Comparison of ENCODE assay signal across 28 mouse cellular contexts in the genomic region with DNA sequence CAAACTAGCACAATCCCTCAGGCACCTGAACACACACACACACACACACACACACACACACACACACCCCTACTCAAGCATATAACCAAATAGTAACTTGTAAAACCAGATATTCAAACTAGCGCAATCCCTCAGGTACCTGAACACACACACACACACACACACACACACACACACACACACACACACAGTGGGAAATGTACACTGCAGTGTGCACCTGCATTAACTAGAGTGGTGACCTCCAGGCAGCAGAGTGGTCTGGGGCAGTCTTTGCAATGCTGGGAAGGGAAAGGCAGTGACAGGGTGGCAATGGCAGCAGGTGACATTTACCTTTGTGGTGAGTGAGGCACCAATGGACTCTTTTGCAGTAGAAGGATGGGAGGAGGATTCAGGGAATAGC.
DNase-seq lines count a peak whose midpoint lies in the region; ATAC-seq and TF ChIP-seq lines count a peak whose summit lies in the region.
"Had no signal": no experiment of that assay in that cellular context is flagged by ENCODE, and none has a peak within 500 bp of the region (broad histone marks: within the 10 kb centered on the region; RNA-seq: fewer than 3 reads in every experiment).

No protein-coding gene starts in this region.

- no peak overlapping the region for H3K9ac ChIP-seq in hindbrain, embryonic 14.5 days
- no peak overlapping the region for H3K9ac ChIP-seq in hindbrain, embryonic 13.5 days
- no peak overlapping the region for H3K9ac ChIP-seq in lung, embryonic 14.5 days
- no peak overlapping the region for H3K9ac ChIP-seq in lung, postnatal 0 days (replicated peaks; ENCODE audit: low read depth)
- no peak overlapping the region for H3K9ac ChIP-seq in stomach, embryonic 14.5 days (replicated peaks; ENCODE audit: low read depth, low read length)
- H3K9ac ChIP-seq: embryonic facial prominence, embryonic 13.5 days; forebrain, embryonic 12.5 days; forebrain, embryonic 15.5 days; heart, embryonic 12.5 days; heart, embryonic 15.5 days had no signal

- no peak for DNase-seq in hindbrain, embryonic 14.5 days (ENCODE audit: low spot score)
- no peak for DNase-seq in lung, embryonic 14.5 days
- DNase-seq in lung, postnatal 0 days (ENCODE audit: low spot score) = no peak
- DNase-seq in lung, postnatal 36 days = peak; percentile 4
- no peak for DNase-seq in lung, postnatal 14 days
- no peak for DNase-seq in right cerebral cortex, adult 18-20 months
- DNase-seq: adrenal gland, adult 8-10 months; adrenal gland, postnatal 25 days; cerebellum, adult 11-12 months; cerebellum, adult 8-10 months; cerebellum, postnatal 10 days; cerebellum, postnatal 36 days; embryo, embryonic 11 days; gastrocnemius, postnatal 25 days; heart, adult 18-20 months; heart, postnatal 10 days; heart, postnatal 36 days had no signal

- ATAC-seq in hindbrain, embryonic 14.5 days (ENCODE audit: low FRiP score) = 0 out of 2 replicates have a peak, but pooled peaks have one; percentile 18
- no peak for ATAC-seq in hindbrain, embryonic 13.5 days (ENCODE audit: low FRiP score)
- peak; percentile 60; the same call in 1 of the 2 replicates for ATAC-seq in lung, embryonic 14.5 days (ENCODE audit: insufficient read depth)
- no peak; the same call in 1 of the 2 replicates for ATAC-seq in lung, postnatal 0 days
- peak; percentile 46 for ATAC-seq in stomach, embryonic 14.5 days (ENCODE audit: insufficient number of reproducible peaks, insufficient read depth, low FRiP score, low read depth)
- ATAC-seq: activated CD4-positive, CD25-positive, alpha-beta regulatory T cell, adult 4 months; forebrain, embryonic 15.5 days had no signal

- H3K4me1 ChIP-seq in hindbrain, embryonic 14.5 days (replicated peaks; ENCODE audit: control insufficient read depth, insufficient read depth, low read length) = no peaks in the 10 kb centered on the region
- 0 out of 2 replicates have a peak, but pooled peaks cover 6% of the 10 kb centered on the region for H3K4me1 ChIP-seq in hindbrain, embryonic 13.5 days (replicated peaks)
- H3K4me1 ChIP-seq in lung, embryonic 14.5 days (ENCODE audit: insufficient read depth) = no peaks in the 10 kb centered on the region
- H3K4me1 ChIP-seq in lung, postnatal 0 days (ENCODE audit: insufficient read depth, low read depth, low read length) = no peaks in the 10 kb centered on the region
- no peaks in the 10 kb centered on the region for H3K4me1 ChIP-seq in stomach, embryonic 14.5 days (ENCODE audit: control insufficient read depth, insufficient read depth, low read length)
- H3K4me1 ChIP-seq: embryonic facial prominence, embryonic 10.5 days; embryonic facial prominence, embryonic 13.5 days; forebrain, embryonic 12.5 days; forebrain, embryonic 15.5 days; heart, embryonic 12.5 days; heart, embryonic 15.5 days; hindbrain, embryonic 10.5 days had no signal

- no peak overlapping the region for H3K27ac ChIP-seq in hindbrain, embryonic 14.5 days
- H3K27ac ChIP-seq in hindbrain, embryonic 13.5 days = no peak overlapping the region
- no peak overlapping the region for H3K27ac ChIP-seq in lung, embryonic 14.5 days (ENCODE audit: low read depth)
- H3K27ac ChIP-seq in lung, postnatal 0 days (ENCODE audit: low read length) = no peak overlapping the region
- no peak overlapping the region for H3K27ac ChIP-seq in stomach, embryonic 14.5 days (ENCODE audit: low read length)
- H3K27ac ChIP-seq: embryonic facial prominence, embryonic 10.5 days; embryonic facial prominence, embryonic 13.5 days; forebrain, embryonic 12.5 days; forebrain, embryonic 15.5 days; heart, embryonic 15.5 days; hindbrain, embryonic 10.5 days had no signal

- H3K4me2 ChIP-seq in hindbrain, embryonic 14.5 days (replicated peaks) = no peak overlapping the region
- H3K4me2 ChIP-seq in hindbrain, embryonic 13.5 days = no peak overlapping the region
- H3K4me2 ChIP-seq in lung, embryonic 14.5 days = no peak overlapping the region
- H3K4me2 ChIP-seq in lung, postnatal 0 days (replicated peaks; ENCODE audit: low read depth, low read length) = no peak overlapping the region
- H3K4me2 ChIP-seq in stomach, embryonic 14.5 days (replicated peaks; ENCODE audit: low read depth, low read length) = no peak overlapping the region
- H3K4me2 ChIP-seq: embryonic facial prominence, embryonic 13.5 days; forebrain, embryonic 12.5 days; forebrain, embryonic 15.5 days; heart, embryonic 12.5 days; heart, embryonic 15.5 days had no signal

- no peak for TF ChIP-seq EP300 in lung, postnatal 0 days (IDR thresholded peaks at IDR 0.05)

- H3K9me3 ChIP-seq in hindbrain, embryonic 14.5 days (ENCODE audit: control insufficient read depth, low read length) = no peaks in the 10 kb centered on the region
- no peaks in the 10 kb centered on the region for H3K9me3 ChIP-seq in hindbrain, embryonic 13.5 days
- no peaks in the 10 kb centered on the region for H3K9me3 ChIP-seq in lung, embryonic 14.5 days (ENCODE audit: low read depth, low read length)
- H3K9me3 ChIP-seq in lung, postnatal 0 days (ENCODE audit: low read length) = no peaks in the 10 kb centered on the region
- H3K9me3 ChIP-seq in stomach, embryonic 14.5 days (ENCODE audit: control insufficient read depth, low read depth, low read length) = no peaks in the 10 kb centered on the region
- H3K9me3 ChIP-seq: embryonic facial prominence, embryonic 10.5 days; embryonic facial prominence, embryonic 13.5 days; forebrain, embryonic 12.5 days; forebrain, embryonic 15.5 days; heart, embryonic 12.5 days; heart, embryonic 15.5 days; hindbrain, embryonic 10.5 days had no signal

- 93% methylated on average over 1 of the region's 1 CpGs for WGBS in hindbrain, embryonic 14.5 days
- 100% methylated on average over 1 of the region's 1 CpGs for whole genome bisulfite sequencing in hindbrain, embryonic 13.5 days
- WGBS in lung, embryonic 14.5 days = 74% methylated on average over 1 of the region's 1 CpGs
- 65% methylated on average over 1 of the region's 1 CpGs for WGBS in lung, postnatal 0 days
- 84% methylated on average over 1 of the region's 1 CpGs for WGBS in stomach, embryonic 14.5 days

- H3K4me3 ChIP-seq in hindbrain, embryonic 14.5 days (replicated peaks; ENCODE audit: low read length) = no peak overlapping the region
- H3K4me3 ChIP-seq in hindbrain, embryonic 13.5 days = no peak overlapping the region
- H3K4me3 ChIP-seq in lung, embryonic 14.5 days (ENCODE audit: low read depth, low read length) = no peak overlapping the region
- H3K4me3 ChIP-seq in lung, postnatal 0 days (ENCODE audit: low read depth, low read length) = no peak overlapping the region
- H3K4me3 ChIP-seq in stomach, embryonic 14.5 days (ENCODE audit: low read depth, low read length) = no peak overlapping the region
- H3K4me3 ChIP-seq: embryonic facial prominence, embryonic 10.5 days; embryonic facial prominence, embryonic 13.5 days; erythroblast, embryonic 14.5 days; forebrain, embryonic 12.5 days; forebrain, embryonic 15.5 days; heart, embryonic 12.5 days; heart, embryonic 15.5 days; hindbrain, embryonic 10.5 days had no signal

- no peaks in the 10 kb centered on the region for H3K27me3 ChIP-seq in hindbrain, embryonic 14.5 days (ENCODE audit: control insufficient read depth, insufficient read depth, low read length)
- H3K27me3 ChIP-seq in hindbrain, embryonic 13.5 days = no peaks in the 10 kb centered on the region
- H3K27me3 ChIP-seq in lung, embryonic 14.5 days (ENCODE audit: insufficient read depth, low read length) = no peaks in the 10 kb centered on the region
- no peaks in the 10 kb centered on the region for H3K27me3 ChIP-seq in lung, postnatal 0 days (replicated peaks; ENCODE audit: insufficient read depth, low read length)
- H3K27me3 ChIP-seq in stomach, embryonic 14.5 days (ENCODE audit: control insufficient read depth, insufficient read depth, low read length) = no peaks in the 10 kb centered on the region
- H3K27me3 ChIP-seq: embryonic facial prominence, embryonic 13.5 days; forebrain, embryonic 12.5 days; forebrain, embryonic 15.5 days; heart, embryonic 12.5 days; heart, embryonic 15.5 days had no signal

- no peaks in the 10 kb centered on the region for H3K36me3 ChIP-seq in hindbrain, embryonic 14.5 days (replicated peaks; ENCODE audit: control insufficient read depth, insufficient read depth)
- no peaks in the 10 kb centered on the region for H3K36me3 ChIP-seq in hindbrain, embryonic 13.5 days
- H3K36me3 ChIP-seq in lung, embryonic 14.5 days (ENCODE audit: insufficient read depth) = no peaks in the 10 kb centered on the region
- H3K36me3 ChIP-seq in lung, postnatal 0 days (ENCODE audit: insufficient read depth, low read length) = no peaks in the 10 kb centered on the region
- H3K36me3 ChIP-seq in stomach, embryonic 14.5 days (ENCODE audit: control insufficient read depth, insufficient read depth, low read length) = no peaks in the 10 kb centered on the region
- H3K36me3 ChIP-seq: embryonic facial prominence, embryonic 10.5 days; embryonic facial prominence, embryonic 13.5 days; forebrain, embryonic 12.5 days; forebrain, embryonic 15.5 days; heart, embryonic 12.5 days; heart, embryonic 15.5 days; hindbrain, embryonic 10.5 days had no signal

- no peak for TF ChIP-seq CTCF in lung, embryonic 14.5 days (IDR thresholded peaks at IDR 0.05; ENCODE audit: low read depth)
- no peak for TF ChIP-seq CTCF in lung, postnatal 0 days (IDR thresholded peaks at IDR 0.05)

Comparison
In these comparisons a context has a peak if more than half of its experiments do, and no peak if none do; other contexts are left out.
1. ATAC-seq: peak in hindbrain, embryonic 14.5 days (single experiment), lung, embryonic 14.5 days (single experiment) and stomach, embryonic 14.5 days (single experiment); none in hindbrain, embryonic 13.5 days (single experiment) and lung, postnatal 0 days (single experiment).